Mouse (Mus musculus) CH12.LX (cell line): ENCODE measurements around the gene Milr1.

Experiments
- CHD2 ChIP-seq: IDR thresholded peaks from 2 replicates; pipeline ENCODE4 v1.6.1; 2011; ENCODE audit warnings: low read length, improper control_type of control experiment
- CTCF ChIP-seq, 2 experiments: IDR thresholded peaks in 1 of 2; conservative IDR thresholded peaks in 1 of 2; 2 replicates each; pipeline ENCODE4 v1.5.1; 2011 to 2012; ENCODE audit warnings: low read depth in 2 of 2, low read length in 2 of 2, improper control_type of control experiment in 1 of 2, inconsistent platforms in 1 of 2, mild to moderate bottlenecking in 1 of 2, moderate library complexity in 1 of 2
- MAFK ChIP-seq: IDR thresholded peaks from 2 replicates; pipeline ENCODE4 v1.6.1; 2011; ENCODE audit warnings: low read length, improper control_type of control experiment; ENCODE audit not compliant: insufficient replicate concordance
- MAX ChIP-seq: IDR thresholded peaks from 2 replicates; pipeline ENCODE4 v1.6.1; 2011; ENCODE audit warnings: low read length, improper control_type of control experiment
- NRF1 ChIP-seq: IDR thresholded peaks from 2 replicates; pipeline ENCODE4 v1.6.1; 2014; ENCODE audit warnings: low read depth, mild to moderate bottlenecking, inconsistent platforms, low read length, improper control_type of control experiment, moderate library complexity
- POLR2A ChIP-seq: IDR thresholded peaks from 2 replicates; pipeline ENCODE4 v1.6.1; 2011; ENCODE audit warnings: low read depth, mild to moderate bottlenecking, improper control_type of control experiment, low read length
- RCOR1 ChIP-seq: conservative IDR thresholded peaks from 2 replicates; pipeline ENCODE4 v1.6.1; 2012; ENCODE audit warnings: low read depth, mild to moderate bottlenecking, inconsistent platforms, low read length, improper control_type of control experiment
- SIN3A ChIP-seq: IDR thresholded peaks from 2 replicates; pipeline ENCODE4 v1.6.1; 2012; ENCODE audit warnings: low read length, improper control_type of control experiment, inconsistent platforms
- USF2 ChIP-seq: conservative IDR thresholded peaks from 2 replicates; pipeline ENCODE4 v1.6.1; 2011; ENCODE audit warnings: low read depth, low read length, improper control_type of control experiment
- ZC3H11A ChIP-seq: IDR thresholded peaks from 2 replicates; pipeline ENCODE4 v1.6.1; 2012; ENCODE audit warnings: low read depth, mild to moderate bottlenecking, inconsistent platforms, low read length, improper control_type of control experiment

GRCm38 (mm10) chr11:106730714-106731113 is 20.3 kb upstream of the Milr1 start:
- TF ChIP-seq NRF1 (no peak), MAFK (no peak), CHD2 (no peak), SIN3A (no peak), CTCF (conservative IDR thresholded peaks at IDR 0.05 in 1 of 2, IDR thresholded peaks at IDR 0.05 in 1 of 2; ENCODE audit: low read depth in 2 of 2, low read length in 2 of 2) (no peak), USF2 (no peak), RCOR1 (no peak), MAX (no peak), ZC3H11A (no peak), POLR2A (no peak)
